Mouse (Mus musculus): ENCODE measurements around the gene Upk3b. TPM values are rescaled to one million over a fixed set of nuclear protein-coding genes. Genes with fewer than 3 reads are reported as not detected.

Upk3b gene
- 0.29 to 0.83 TPM (median 0.63 TPM) in 4 replicates for total RNA-seq (2023; ENCODE audit: inconsistent age)

DNA sequence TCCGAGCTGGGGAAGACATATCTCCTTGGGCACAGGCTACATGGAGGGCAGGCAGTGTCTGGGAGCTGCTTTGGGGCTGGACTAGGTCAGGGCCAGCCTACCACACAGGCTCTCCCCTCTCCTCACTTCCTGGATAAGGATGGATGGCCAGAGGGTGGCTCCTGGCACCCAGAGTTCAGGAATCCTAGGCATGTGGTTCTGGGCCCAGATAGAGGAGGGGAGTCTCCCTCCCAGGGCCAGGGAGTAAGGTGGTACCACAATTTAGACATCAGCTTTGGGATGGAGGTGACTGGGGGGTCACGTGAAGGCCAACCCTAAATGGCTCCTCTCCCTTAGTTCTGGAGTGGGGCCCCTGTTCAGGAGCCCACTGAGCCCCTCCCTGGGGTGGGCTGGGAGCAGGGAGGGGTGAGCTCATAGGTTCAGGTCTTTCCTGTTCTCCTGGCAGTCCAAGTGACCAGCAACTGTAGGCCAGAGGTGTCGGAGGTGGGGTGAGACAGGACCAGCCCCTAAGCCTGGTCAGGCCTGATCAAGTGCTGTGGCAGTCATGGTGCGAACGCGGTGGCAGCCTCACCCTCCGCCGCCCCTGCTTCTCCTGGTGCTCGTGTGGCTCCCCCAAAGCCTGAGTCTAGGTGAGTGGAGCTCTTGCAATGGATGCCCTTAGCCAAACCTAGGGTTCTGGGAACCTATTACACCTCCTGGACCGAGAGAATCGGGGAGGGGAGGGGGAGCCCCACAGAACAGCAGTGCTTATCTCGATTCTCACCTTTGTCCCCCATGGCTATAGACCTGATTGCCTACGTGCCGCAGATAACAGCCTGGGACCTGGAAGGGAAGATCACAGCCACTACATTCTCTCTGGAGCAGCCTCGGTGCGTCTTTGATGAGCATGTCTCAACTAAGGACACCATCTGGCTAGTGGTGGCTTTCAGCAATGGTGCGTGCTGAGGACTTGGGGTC, at the start of gene Upk3b:
Upk3b (plus strand) TSS at position 239 of the 957 bp plus-strand sequence.

DNA sequence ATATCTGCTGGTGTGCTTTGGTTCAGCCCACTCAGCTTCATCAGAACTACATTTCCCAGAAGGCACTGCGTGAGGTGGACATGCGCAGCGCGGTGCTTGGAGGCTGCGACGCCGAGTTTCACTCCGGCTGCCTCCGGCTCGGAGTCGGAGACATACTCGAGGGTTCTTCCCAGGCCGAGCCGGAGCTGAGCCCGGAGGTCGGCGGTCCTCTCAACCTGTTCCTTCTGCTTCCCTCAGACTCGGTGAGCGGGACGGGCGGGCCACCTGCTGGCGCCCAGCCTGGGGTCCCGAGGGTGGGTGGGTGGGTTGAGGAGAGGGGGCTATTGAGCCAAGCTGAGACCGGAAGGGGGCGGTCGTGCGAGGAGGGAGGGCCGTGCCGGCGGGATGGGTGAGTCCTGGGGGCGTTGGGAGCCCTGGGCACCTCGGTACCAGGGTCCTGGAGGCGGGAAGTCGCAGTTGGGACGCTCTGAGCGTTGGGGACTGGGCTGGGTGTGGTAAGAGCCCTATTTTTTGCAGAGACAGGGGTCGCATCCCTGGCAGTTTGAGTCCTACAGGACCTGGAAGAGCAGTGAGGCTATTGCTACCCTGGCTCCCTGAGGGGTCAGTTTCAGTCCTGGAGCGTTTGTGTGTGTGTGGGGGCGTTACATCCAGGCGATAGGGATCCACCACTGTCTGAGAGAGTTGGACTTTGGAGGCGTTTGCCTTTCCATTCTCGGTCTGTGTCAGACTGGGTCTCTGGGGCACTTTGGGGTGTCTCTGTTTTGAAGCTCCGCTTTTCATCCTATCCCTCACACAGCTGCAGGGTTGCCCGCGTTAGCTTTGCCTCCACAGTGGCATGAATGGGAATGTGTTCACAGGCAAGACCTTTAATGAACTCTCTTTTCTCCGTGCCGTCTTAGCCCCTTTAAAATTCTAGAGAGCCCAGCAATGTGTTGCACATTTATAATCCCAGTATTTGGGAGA, 43.3 kb upstream of the Upk3b start, which contains the start of gene Dtx2:
Dtx2 (plus strand) TSS at position 76 of the 963 bp plus-strand sequence.

DNA sequence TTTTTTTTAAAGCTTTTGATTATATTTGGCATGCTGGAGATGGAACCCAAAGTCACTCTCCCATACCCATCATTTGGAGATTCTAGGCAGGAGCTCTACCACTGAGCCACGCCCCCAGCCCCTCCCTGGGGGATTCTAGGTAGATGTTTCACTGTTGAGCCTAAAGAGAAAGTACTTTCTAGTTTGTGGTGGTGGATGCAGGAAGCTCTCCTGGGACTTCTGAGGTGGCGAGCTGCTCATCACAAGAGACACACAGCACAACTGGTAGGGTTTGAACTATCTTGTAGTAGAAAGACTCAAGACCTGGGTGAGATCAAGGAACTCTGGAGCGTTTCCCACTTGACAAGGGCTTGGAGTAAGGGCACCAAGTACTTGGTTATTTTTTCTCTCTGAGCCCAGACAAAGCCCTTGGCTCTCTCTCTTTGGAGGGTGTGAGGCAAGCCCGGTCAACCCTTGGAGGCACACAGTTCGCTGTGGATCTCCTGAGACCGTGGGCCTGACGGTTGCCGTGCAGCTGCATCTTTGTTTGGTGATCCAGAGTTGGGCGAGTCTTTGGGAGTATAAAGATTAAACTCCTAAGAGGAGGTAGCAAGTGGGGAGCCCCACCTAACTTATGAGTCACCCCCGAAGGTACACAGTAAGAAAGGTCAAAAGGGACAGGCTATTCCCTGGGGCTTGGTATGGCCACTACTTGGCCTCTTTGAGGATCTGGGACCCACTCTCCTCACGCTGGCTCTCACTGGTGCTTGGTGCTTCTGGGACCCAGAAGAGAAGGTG, 16.2 kb downstream of the Upk3b start, which contains the start of gene Upk3bl:
Upk3bl (plus strand) TSS at position 192 of the 777 bp plus-strand sequence.

GRCm38 (mm10) chr5:136083669-136084107, 45.4 kb downstream of the Upk3b start, which contains the start of gene Rasa4:
Gene Rasa4 (plus strand): TSS chr5:136083916.

Other genes with a start within 250 kb of the Upk3b start
- gene Srrm3, start 231.6 kb upstream of the Upk3b start, total RNA-seq (2023; ENCODE audit: inconsistent age) = not detected in 4 replicates
- 1.4 to 5.8 TPM (median 3.1 TPM) in 4 replicates for gene Hspb1, start 150.6 kb upstream of the Upk3b start, total RNA-seq (2023; ENCODE audit: inconsistent age)
- 75.8 to 90.5 TPM (median 86.6 TPM) in 4 replicates for gene Ywhag, start 103.9 kb upstream of the Upk3b start, total RNA-seq (2023; ENCODE audit: inconsistent age)
- gene Ssc4d, start 64.0 kb upstream of the Upk3b start, total RNA-seq (2023; ENCODE audit: inconsistent age) = 0.58 to 1.0 TPM (median 0.72 TPM) in 3 of 4 replicates, not detected in the other
- gene Zp3, start 58.4 kb upstream of the Upk3b start, total RNA-seq (2023; ENCODE audit: inconsistent age) = not detected in 4 replicates
- gene Dtx2, start 43.7 kb upstream of the Upk3b start, total RNA-seq (2023; ENCODE audit: inconsistent age) = 32.4 to 36.4 TPM (median 34.3 TPM) in 4 replicates
- not detected in 4 replicates for gene Upk3bl, start 16.0 kb downstream of the Upk3b start, total RNA-seq (2023; ENCODE audit: inconsistent age)
- gene Rasa4, start 45.4 kb downstream of the Upk3b start, total RNA-seq (2023; ENCODE audit: inconsistent age) = 14.2 to 20.5 TPM (median 19.1 TPM) in 4 replicates
- gene Polr2j, start 78.1 kb downstream of the Upk3b start, total RNA-seq (2023; ENCODE audit: inconsistent age) = 57.3 to 80.7 TPM (median 72.8 TPM) in 4 replicates
- 27.3 to 31.5 TPM (median 29.4 TPM) in 4 replicates for gene Lrwd1, start 97.6 kb downstream of the Upk3b start, total RNA-seq (2023; ENCODE audit: inconsistent age)
- gene Alkbh4, start 97.7 kb downstream of the Upk3b start, total RNA-seq (2023; ENCODE audit: inconsistent age) = 12.0 to 14.7 TPM (median 12.5 TPM) in 4 replicates
- gene Orai2, start 132.2 kb downstream of the Upk3b start, total RNA-seq (2023; ENCODE audit: inconsistent age) = 54.0 to 57.6 TPM (median 55.1 TPM) in 4 replicates
- gene Prkrip1, start 160.5 kb downstream of the Upk3b start, total RNA-seq (2023; ENCODE audit: inconsistent age) = 29.1 to 35.6 TPM (median 31.5 TPM) in 4 replicates
- gene Sh2b2, start 208.1 kb downstream of the Upk3b start, total RNA-seq (2023; ENCODE audit: inconsistent age) = 14.1 to 17.7 TPM (median 16.3 TPM) in 4 replicates